Mouse (Mus musculus) midbrain, embryonic 13.5 days (tissue): ENCODE measurements around the gene Phka1. TPM values are rescaled to one million over a fixed set of nuclear protein-coding genes. Genes with fewer than 3 reads are reported as not detected.
"Not testable (repeated sequence)": the region's sequence is repeated elsewhere in the genome, so short reads cannot be mapped to it uniquely, and the experiment has no call there.

ENCODE experiments used
- ATAC-seq: fragments of 200-750 bp; cut with Nextera tagmentation; 2 replicates; pipeline ENCODE4 v1.8.0; 2017; ENCODE audit warnings: mild to moderate bottlenecking, moderate TSS enrichment, moderate library complexity
- H3K27ac ChIP-seq: fragments of 300-500 bp; sonication (generic); 2 replicates; pipeline ENCODE4 v1.5.1; 2015; ENCODE audit warnings: inconsistent platforms, mild to moderate bottlenecking, moderate library complexity
- H3K27me3 ChIP-seq: fragments of 300-500 bp; sonication (generic); 2 replicates; pipeline ENCODE4 v1.6.1; 2015; ENCODE audit warnings: mild to moderate bottlenecking, inconsistent platforms
- H3K36me3 ChIP-seq: fragments of 300-500 bp; sonication (generic); 2 replicates; pipeline ENCODE4 v1.6.1; 2015; ENCODE audit warnings: mild to moderate bottlenecking, inconsistent platforms
- H3K4me1 ChIP-seq: fragments of 300-500 bp; sonication (generic); replicated peaks from 2 replicates; pipeline ENCODE4 v1.6.1; 2015; ENCODE audit warnings: inconsistent platforms
- H3K4me2 ChIP-seq: fragments of 300-500 bp; sonication (generic); replicated peaks from 2 replicates; pipeline ENCODE4 v1.6.1; 2015; ENCODE audit warnings: moderate library complexity, mild to moderate bottlenecking, inconsistent platforms
- H3K4me3 ChIP-seq: fragments of 300-500 bp; sonication (generic); replicated peaks from 2 replicates; pipeline ENCODE4 v1.5.1; 2015; ENCODE audit warnings: mild to moderate bottlenecking, inconsistent platforms
- H3K9ac ChIP-seq: fragments of 300-500 bp; sonication (generic); replicated peaks from 2 replicates; pipeline ENCODE4 v1.6.1; 2015; ENCODE audit warnings: mild to moderate bottlenecking, inconsistent platforms
- H3K9me3 ChIP-seq: fragments of 300-500 bp; sonication (generic); 2 replicates; pipeline ENCODE4 v1.6.1; 2016; ENCODE audit warnings: mild to moderate bottlenecking, inconsistent platforms
- WGBS: fragments of 180-500 bp; shearing (Covaris S2); methylation state at CpG from one replicate; pipeline ENCODE4 v1.1.7; 2015; 5-methylcytosine and 5-hydroxymethylcytosine counted together
- polyA plus RNA-seq: library from polyadenylated mRNA; unstranded; fragments of >200 nt; fragmentation: Nextera tagmentation; extraction: Ambion mirVana; gene quantifications from 2 replicates; pipeline ENCODE4 v1.2.1, GENCODE M21; 2015

The Phka1 gene
- polyA plus RNA-seq: 5.2 and 5.6 TPM in 2 replicates

DNA sequence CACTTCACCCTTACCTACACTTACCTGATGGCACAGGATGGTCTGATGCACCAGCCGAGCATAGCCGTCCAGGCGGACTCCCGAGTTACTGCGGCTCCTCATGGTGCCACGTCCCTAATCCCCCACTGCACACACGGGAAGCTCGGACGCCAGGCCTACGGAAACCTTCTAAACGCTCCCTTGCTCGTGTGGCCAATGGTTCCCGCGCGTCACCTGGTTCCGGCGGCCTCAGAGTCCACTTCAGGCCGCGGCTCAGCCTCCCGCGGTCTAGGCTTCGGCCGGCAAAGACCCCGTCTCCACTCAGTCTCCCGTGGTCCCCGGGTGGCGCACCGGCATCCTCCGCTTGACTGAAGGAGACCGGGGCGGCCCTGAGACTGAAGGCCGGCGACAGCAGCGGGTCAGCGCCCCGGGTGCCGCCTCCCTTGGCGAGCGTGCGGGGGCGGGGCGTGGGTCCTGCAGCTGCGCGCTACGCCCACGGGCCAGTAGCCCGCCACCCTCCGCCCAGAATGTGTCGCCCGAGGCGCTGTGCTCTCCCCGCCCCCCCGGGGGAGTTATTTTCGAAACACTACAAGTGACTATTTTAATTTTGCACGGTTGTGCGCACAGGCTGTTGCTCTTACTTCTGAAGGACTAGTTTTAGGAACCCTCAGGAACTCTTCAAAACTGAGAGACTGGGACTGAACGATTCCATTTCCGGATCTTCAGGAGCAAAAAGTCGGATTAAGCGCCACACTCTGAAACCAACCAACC is at the start of gene Phka1:
TSS of gene Phka1 (minus strand) at position 424 of the 750 bp plus-strand sequence.
- Histone ChIP-seq H3K4me2 (peak within 1 kb of the TSS; percentile 63), H3K4me3 (peak within 1 kb of the TSS; percentile 55), H3K9me3 (no peaks in the 10 kb centered on the region), H3K27ac (no peak within 1 kb of the TSS), H3K9ac (peak within 1 kb of the TSS; percentile 58), H3K27me3 (peaks cover 37% of the 10 kb centered on the region), H3K36me3 (no peaks in the 10 kb centered on the region), H3K4me1 (no peaks in the 10 kb centered on the region; the same call in 1 of the 2 replicates)
- ATAC-seq: peak; percentile 88
- 23% methylated on average over 56 of the region's 60 CpGs for WGBS

DNA sequence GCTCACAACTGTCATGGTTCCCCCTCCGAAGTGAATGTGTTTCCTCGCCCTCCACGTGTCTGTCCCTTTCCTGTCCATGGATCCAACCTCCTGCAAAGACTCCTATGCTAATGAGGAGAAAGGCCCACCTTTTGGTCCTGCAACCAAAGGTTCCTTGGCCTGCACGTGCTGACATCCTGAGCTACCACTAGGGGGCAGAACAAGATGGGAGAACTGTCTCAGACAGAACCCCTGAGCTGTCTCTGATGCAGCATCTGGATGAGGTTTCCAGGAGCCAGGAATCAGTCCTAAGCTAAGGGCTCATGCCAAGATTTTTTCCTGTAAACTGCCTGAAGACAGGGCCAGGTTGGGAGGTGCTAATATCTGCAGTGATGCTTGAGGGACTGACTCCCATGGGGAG is 45.2 kb upstream of the Phka1 start:
- not testable (repeated sequence) for H3K27ac ChIP-seq
- ATAC-seq: peak; percentile 68; the same call in 1 of the 2 replicates
- 17% methylated on average over 4 of the region's 4 CpGs for WGBS

DNA sequence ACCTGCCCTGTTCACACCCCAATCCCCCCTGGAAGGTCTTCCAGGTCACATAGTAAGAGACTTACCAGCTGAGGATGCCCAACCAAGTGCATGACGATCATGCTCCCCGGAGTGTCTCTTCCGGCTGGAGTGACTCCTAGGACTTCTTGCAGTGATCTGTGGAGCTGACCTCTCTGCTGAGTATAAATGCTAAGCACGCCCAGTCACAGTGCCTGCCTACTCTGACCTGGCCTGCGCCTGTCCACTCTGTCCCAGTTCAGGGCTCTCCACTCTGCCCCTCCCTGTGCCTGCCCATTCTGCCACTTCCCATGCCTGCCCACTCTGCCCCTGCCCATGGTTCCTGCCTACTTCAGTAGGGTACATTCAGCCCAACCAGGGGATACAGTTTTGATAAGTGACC is 42.8 kb upstream of the Phka1 start, which contains the start of gene Gm3880:
TSS of gene Gm3880 (minus strand) at position 101 of the 400 bp plus-strand sequence.
- H3K27me3 ChIP-seq, H3K4me2 ChIP-seq, H3K9me3 ChIP-seq, H3K27ac ChIP-seq, H3K4me3 ChIP-seq, H3K4me1 ChIP-seq, H3K9ac ChIP-seq, H3K36me3 ChIP-seq, ATAC-seq: not testable (repeated sequence)
- 93% methylated on average over 5 of the region's 5 CpGs for WGBS

More for the DNA sequence above, 45.2 kb upstream of the Phka1 start:
- H3K36me3 ChIP-seq, H3K4me1 ChIP-seq, H3K4me3 ChIP-seq, H3K9ac ChIP-seq, H3K9me3 ChIP-seq, H3K4me2 ChIP-seq: not testable (repeated sequence)
- peaks cover 14% of the 10 kb centered on the region; the same call in 1 of the 2 replicates for H3K27me3 ChIP-seq

DNA sequence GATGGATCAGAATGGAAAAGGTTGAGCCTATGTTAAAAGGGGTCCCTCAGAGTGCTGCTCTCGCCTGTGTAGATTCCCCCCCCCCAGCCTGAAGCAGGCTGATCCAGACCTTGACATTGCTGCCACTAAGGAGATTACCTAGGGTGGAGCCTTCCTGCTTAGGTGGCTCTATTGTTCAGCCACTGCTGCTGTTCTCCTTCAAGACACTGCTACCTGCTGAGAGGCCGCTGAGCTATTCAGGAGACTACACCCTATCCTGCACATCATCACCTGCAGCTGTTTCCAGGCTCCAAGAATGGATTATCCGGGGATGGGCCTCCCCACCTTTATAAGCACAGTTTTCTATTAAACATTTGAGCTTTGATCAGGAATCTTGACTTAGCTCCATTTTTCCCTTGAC is 40.7 kb upstream of the Phka1 start:
- H3K27me3 ChIP-seq, H3K4me3 ChIP-seq, H3K9me3 ChIP-seq, H3K36me3 ChIP-seq, H3K27ac ChIP-seq, H3K4me2 ChIP-seq, ATAC-seq, H3K4me1 ChIP-seq, H3K9ac ChIP-seq: not testable (repeated sequence)
- WGBS: 38% methylated on average over 3 of the region's 3 CpGs

DNA sequence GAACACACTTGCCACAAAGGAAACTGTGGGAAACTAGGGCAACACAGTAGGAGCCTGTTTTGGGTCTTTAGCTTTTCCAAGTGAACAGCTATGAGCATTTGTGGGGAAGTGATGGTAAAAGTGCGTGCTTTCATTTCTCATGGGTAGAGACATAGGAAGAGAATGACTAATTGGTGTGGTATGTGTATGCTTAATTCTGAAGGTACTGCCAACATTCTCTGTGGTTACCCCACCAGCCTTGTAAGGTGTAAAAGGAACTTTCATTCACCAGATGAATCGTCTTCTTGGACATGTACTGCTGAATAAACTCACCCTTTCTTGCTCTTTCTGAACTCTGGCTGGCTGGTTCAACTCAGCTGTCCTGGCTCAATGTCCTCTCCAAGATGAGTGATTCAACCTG is 22.6 kb upstream of the Phka1 start:
- ATAC-seq: no peak
- Histone ChIP-seq H3K36me3 (no peaks in the 10 kb centered on the region), H3K9me3 (no peaks in the 10 kb centered on the region), H3K4me2 (no peak overlapping the region), H3K27ac (no peak overlapping the region), H3K9ac (no peak overlapping the region), H3K27me3 (0 out of 2 replicates have a peak, but pooled peaks cover 3% of the 10 kb centered on the region), H3K4me1 (no peaks in the 10 kb centered on the region), H3K4me3 (no peak overlapping the region)
- 72% methylated on average over 2 of the region's 2 CpGs for WGBS

DNA sequence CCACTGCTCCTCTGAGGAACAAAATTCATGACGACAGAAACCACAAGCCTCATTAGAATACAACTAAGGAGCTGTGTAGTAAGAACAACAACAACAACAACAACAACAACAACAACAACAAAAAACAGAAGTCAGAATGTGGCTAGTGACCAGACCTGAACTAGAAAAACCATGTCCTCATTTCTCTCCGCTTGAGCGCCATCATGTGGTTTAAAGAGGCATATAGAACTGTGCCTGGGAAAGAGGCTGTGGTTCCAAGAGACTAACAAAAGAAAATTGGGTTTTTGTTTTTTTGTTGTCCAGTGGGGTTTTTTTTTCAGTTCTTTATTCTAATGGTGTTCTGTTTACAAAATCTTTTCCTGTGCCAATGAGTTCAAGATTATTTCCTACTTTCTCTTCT is 16.7 kb upstream of the Phka1 start:
- no peak overlapping the region for H3K27ac ChIP-seq
- H3K36me3 ChIP-seq: no peaks in the 10 kb centered on the region
- H3K4me3 ChIP-seq: no peak overlapping the region
- H3K4me1 ChIP-seq: no peaks in the 10 kb centered on the region
- WGBS: 10% methylated on average over 3 of the region's 3 CpGs
- no peak for ATAC-seq
- H3K9me3 ChIP-seq: no peaks in the 10 kb centered on the region
- no peak overlapping the region for H3K9ac ChIP-seq
- no peak overlapping the region for H3K4me2 ChIP-seq
- H3K27me3 ChIP-seq: no peaks in the 10 kb centered on the region

DNA sequence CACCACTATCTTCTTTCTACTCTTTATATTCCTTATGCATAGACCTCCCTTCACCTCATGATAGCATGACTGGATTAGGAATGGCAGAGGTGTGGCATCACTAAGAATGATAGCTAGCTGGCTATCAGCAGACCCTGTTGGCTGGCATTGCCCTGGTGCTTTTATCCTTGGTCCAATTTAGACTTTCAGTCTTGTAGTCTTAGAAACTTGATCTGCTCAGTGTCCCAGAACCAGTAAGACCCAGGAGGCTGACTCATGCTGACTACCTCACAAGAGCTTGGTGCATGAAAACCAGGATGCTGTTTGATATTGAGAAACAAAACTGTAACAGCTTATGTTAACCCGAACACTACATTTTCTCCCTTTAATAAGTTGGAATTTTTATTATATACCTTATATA is 1.6 kb upstream of the Phka1 start:
- no peaks in the 10 kb centered on the region for H3K36me3 ChIP-seq
- H3K27ac ChIP-seq: no peak overlapping the region
- peaks cover 39% of the 10 kb centered on the region for H3K27me3 ChIP-seq
- WGBS: 94% methylated on average over 1 of the region's 1 CpGs
- no peak overlapping the region for H3K4me3 ChIP-seq
- no peak overlapping the region for H3K4me2 ChIP-seq
- ATAC-seq: no peak
- no peaks in the 10 kb centered on the region; the same call in 1 of the 2 replicates for H3K4me1 ChIP-seq
- H3K9ac ChIP-seq: no peak overlapping the region
- H3K9me3 ChIP-seq: no peaks in the 10 kb centered on the region

DNA sequence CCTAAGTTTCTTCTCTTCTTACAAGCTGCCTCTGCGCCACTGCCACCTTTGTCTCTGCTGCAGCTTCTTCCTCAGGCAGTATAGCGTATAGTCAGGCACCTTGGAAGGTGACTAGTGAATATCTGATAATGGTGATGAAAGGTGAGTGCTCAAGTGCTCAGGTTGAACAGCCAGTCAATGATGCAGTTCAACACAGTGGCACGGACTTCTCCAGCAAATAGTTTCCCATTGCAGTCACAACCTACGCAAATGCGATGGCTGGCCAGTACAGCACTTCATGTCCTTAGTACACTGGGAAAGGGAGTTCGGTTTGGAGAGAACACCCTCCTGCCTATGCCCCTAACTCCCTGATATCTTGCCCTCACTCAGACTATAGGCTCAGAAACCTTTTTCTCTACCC is 1.1 kb upstream of the Phka1 start:
- H3K4me2 ChIP-seq: peak overlapping the region; percentile 63
- no peak overlapping the region for H3K9ac ChIP-seq
- ATAC-seq: no peak
- H3K36me3 ChIP-seq: no peaks in the 10 kb centered on the region
- H3K27me3 ChIP-seq: peaks cover 39% of the 10 kb centered on the region
- 53% methylated on average over 6 of the region's 6 CpGs for WGBS
- no peaks in the 10 kb centered on the region; the same call in 1 of the 2 replicates for H3K4me1 ChIP-seq
- H3K9me3 ChIP-seq: no peaks in the 10 kb centered on the region
- H3K4me3 ChIP-seq: 0 out of 2 replicates have a peak overlapping the region, but pooled peaks have one; percentile 55
- no peak overlapping the region for H3K27ac ChIP-seq

DNA sequence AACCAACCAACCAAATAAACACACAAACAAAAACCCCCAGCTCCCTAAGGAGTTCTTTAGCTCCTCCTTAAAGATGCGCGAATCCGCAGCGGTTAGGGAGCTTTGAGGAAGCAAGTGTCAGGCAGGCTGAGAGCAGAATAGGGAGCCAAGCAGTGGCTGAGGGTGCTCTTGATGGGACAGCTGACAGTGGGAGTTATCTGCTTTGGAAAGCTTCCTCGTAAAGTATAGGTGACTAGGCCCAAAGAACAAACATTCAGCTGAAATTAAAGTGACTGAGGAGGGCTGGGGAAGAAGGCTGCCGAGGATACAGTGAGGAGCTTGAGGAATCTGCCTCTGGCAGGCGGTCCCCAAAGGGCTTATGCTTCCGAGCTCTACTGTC is 516 bp upstream of the Phka1 start:
- no peaks in the 10 kb centered on the region; the same call in 1 of the 2 replicates for H3K4me1 ChIP-seq
- peak; percentile 53 for ATAC-seq
- H3K4me2 ChIP-seq: peak overlapping the region; percentile 63
- no peaks in the 10 kb centered on the region for H3K9me3 ChIP-seq
- peaks cover 37% of the 10 kb centered on the region for H3K27me3 ChIP-seq
- no peaks in the 10 kb centered on the region for H3K36me3 ChIP-seq
- no peak overlapping the region for H3K27ac ChIP-seq
- H3K9ac ChIP-seq: peak overlapping the region; percentile 58
- 15% methylated on average over 8 of the region's 8 CpGs for WGBS
- H3K4me3 ChIP-seq: peak overlapping the region; percentile 55

DNA sequence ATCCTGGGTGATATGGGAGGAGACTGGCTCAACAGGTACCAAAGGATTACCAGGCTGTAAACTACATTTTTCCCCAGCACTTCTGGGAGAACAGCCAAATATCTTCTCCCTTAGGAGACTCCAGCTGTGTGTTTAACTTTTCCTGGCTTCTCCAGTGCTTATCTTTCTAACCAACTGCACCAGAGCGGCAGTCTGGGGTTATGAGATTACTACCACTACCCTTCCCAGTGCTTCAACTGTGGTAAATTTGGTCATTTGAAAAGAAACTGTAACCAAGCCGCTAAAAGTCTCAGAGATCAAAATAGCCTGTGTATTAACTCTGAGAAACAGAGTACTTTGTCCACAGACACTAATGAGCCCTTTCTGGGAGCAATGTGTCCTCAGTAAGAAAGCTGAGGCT is 42.8 kb downstream of the Phka1 start:
- H3K4me1 ChIP-seq: no peaks in the 10 kb centered on the region
- H3K4me3 ChIP-seq: no peak overlapping the region
- no peak overlapping the region for H3K27ac ChIP-seq
- H3K4me2 ChIP-seq: no peak overlapping the region
- ATAC-seq: no peak
- no peaks in the 10 kb centered on the region for H3K36me3 ChIP-seq
- 75% methylated on average over 2 of the region's 2 CpGs for whole genome bisulfite sequencing
- H3K9ac ChIP-seq: no peak overlapping the region
- H3K9me3 ChIP-seq: no peaks in the 10 kb centered on the region
- peaks cover 8% of the 10 kb centered on the region; the same call in 1 of the 2 replicates for H3K27me3 ChIP-seq

DNA sequence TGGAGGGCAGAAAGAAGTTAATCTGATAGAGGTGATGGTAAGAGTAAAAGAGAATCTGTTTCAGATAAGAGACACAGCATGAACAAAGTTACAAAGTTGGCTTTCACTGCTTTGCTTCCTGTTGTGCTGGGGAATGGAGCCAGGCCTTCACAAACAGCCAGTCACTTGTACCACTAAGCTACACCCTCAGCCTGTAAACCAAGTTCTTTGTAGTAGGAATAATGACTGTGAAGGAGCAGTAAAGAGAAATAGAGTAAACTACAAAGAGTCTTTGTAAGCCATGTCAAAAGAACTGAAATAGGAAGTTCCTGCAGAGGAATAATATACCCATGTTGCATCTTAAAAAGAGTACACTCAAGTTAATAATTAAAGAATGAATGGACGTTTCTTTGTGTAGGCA is 55.5 kb downstream of the Phka1 start:
- H3K4me1 ChIP-seq: no peaks in the 10 kb centered on the region
- no peaks in the 10 kb centered on the region for H3K9me3 ChIP-seq
- H3K4me3 ChIP-seq: no peak overlapping the region
- H3K4me2 ChIP-seq: no peak overlapping the region
- no peak for ATAC-seq
- 45% methylated on average over 1 of the region's 1 CpGs for WGBS
- no peaks in the 10 kb centered on the region for H3K36me3 ChIP-seq
- H3K27me3 ChIP-seq: peaks cover 21% of the 10 kb centered on the region; the same call in 1 of the 2 replicates
- H3K27ac ChIP-seq: no peak overlapping the region
- H3K9ac ChIP-seq: no peak overlapping the region

DNA sequence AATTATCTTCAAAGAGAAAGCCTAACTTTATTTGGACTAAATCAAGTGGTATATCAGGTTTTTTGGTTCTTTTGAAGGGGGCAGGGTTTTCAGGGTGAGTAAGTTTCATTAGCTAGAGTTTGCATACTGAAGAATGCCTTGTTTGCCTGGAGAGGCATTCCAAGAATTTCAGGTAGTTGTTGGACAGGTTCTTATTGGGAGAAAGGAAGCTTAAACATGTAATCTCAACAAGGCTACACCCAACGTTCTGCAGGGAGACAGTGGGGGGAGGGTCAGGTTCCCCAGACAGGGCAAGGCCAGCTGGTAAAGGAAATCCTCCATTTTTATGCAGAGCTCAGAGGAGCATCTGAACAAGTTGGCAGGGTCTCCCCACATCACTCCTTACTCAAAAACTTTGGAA is 72.9 kb downstream of the Phka1 start:
- no peak overlapping the region for H3K9ac ChIP-seq
- no peak for ATAC-seq
- H3K9me3 ChIP-seq: no peaks in the 10 kb centered on the region
- peaks cover 28% of the 10 kb centered on the region; the same call in 1 of the 2 replicates for H3K27me3 ChIP-seq
- H3K27ac ChIP-seq: no peak overlapping the region
- WGBS: 43% methylated on average over 1 of the region's 1 CpGs
- no peaks in the 10 kb centered on the region for H3K4me1 ChIP-seq
- H3K4me2 ChIP-seq: no peak overlapping the region
- H3K4me3 ChIP-seq: no peak overlapping the region
- no peaks in the 10 kb centered on the region for H3K36me3 ChIP-seq
